Mouse (Mus musculus) spleen, postnatal 14 days (tissue): ENCODE measurements around the gene Gm32802.
"Not testable (repeated sequence)": the region's sequence is repeated elsewhere in the genome, so short reads cannot be mapped to it uniquely, and the experiment has no call there.

Experiments
- DNase-seq, 2 experiments: peaks; one replicate each; pipeline ENCODE4 v3.0.0; 2021 to 2022; ENCODE audit warnings: low spot score in 2 of 2

Gene Gm32802

DNA sequence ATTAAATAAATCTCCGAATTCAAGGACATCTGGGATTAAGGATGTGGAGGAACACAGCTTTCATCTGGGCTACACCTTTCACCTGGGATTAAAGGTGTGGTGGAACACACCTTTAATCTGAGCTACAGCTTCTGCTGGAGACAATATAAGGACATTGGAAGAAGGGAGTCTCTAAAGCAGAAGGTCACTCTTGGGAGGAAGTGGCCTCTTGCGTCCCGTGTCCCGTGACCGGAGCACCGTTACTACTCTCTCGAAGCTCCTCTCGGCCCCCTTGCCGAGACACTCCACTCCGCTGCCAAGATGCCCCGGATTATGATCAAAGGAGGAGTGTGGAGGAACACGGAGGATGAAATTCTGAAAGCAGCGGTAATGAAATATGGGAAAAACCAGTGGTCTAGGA is at the start of gene Gm32802:
Gene Gm32802, plus strand, starts transcription at position 301 of the 400 bp plus-strand sequence.
- not testable (repeated sequence) for DNase-seq

DNA sequence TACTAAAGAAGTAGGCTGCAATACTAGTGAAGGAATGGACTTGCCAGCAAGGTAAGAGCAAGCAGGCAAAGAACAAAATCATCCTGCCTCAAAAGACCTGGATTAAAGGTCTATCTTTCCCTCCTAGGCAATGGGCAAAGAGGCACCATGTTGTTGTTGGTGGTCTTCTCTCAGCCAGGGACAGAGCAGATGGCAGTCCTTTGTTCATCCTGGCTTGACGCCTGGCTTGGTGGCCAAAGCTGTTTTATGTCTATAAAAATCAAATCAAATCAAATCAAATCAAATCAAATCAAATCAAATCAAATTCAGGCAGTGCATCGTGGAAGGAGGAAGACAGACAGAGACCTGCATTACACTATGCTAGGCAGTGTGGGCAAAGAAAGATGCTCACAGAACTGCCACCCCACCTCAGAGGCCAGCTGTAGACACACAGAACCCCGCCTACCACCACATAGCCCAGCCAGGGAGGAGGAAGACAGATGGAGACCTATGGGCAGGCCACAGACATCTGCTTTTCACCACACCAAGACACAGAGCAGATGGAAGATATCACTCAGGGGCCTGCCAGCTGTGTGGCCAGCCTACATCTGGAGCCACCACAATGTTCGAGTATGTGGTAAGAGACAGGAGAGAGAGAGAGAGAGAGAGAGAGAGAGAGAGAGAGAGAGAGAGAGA is 42.6 kb upstream of the Gm32802 start:
- DNase-seq, result not testable (repeated sequence)

DNA sequence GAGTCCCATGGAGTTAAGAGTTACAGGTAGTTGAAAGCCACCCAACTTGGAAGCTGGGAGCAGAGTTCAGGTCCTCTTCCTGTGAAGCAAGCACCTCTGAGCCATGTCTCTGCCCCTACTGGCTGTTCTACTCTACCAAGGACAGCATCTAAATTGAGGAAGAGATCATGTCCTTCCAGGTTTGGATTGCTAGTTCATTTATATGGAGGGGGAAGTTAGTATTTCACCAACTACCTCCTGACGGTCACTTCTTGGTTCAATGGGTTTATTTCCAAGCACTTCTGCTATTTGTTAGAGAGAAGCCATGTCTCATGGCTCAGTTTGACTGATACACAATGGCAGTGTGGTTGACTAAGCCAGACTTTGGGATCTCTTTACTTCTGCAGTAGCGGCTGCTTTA is 30.9 kb upstream of the Gm32802 start:
- DNase-seq, result not testable (repeated sequence)

GRCm38 (mm10) chr10:118232607-118233006 is 25.9 kb upstream of the Gm32802 start:
- not testable (repeated sequence) for DNase-seq

DNA sequence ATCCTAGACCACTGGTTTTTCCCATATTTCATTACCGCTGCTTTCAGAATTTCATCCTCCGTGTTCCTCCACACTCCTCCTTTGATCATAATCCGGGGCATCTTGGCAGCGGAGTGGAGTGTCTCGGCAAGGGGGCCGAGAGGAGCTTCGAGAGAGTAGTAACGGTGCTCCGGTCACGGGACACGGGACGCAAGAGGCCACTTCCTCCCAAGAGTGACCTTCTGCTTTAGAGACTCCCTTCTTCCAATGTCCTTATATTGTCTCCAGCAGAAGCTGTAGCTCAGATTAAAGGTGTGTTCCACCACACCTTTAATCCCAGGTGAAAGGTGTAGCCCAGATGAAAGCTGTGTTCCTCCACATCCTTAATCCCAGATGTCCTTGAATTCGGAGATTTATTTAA is 17.8 kb upstream of the Gm32802 start, which contains the start of gene Gm32717:
Gene Gm32717, minus strand, starts transcription at position 101 of the 400 bp plus-strand sequence.
- DNase-seq, result not testable (repeated sequence)

DNA sequence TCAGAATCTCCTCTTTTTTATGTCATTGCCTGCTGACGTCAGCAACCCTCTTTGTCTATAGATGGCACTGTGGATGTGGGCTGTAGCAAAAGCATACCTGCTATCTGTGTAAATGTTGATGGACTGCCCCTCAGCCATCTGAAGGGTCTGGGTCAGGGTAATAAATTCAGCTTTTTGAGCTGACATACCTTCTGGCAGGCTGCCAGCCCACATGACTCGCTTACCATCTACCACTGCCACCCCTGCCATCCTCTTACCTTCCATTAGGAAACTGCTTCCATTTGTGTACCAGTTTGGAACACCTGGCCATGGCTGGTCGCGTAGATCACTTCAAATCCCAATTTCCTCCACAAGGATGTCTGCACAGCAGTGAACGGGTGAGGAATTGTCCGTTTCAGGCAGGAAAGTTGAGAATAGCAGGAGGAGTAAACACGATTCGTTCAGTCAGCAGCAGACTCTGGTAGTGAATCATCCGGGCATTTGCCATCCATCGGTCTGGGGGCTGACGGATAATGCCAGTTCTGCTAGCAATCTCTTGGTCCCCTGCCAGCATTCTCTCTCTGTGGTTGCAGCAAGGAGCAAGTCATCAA is 9.4 kb upstream of the Gm32802 start:
- not testable (repeated sequence) for DNase-seq

GRCm38 (mm10) chr10:118250852-118251295 is 7.6 kb upstream of the Gm32802 start:
- no peak for DNase-seq

DNA sequence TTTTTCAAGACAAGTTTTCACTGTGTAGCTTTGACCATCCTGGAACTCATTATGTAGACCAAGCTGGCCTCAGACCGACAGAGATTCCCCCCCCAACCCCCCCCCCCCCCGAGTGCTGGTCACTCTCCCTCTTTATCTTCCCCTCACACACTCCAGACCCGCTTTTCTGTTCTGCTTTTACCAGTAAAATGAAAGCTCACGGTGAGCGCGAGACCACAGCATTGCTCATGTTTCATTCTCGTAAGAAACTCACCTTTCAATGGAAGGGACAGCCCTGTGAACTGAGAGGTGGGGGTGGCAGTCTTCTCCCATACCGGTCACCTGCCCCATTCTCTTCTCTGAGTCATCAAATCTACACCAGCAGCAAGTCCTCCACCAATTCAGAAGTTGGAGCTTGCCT is 10.3 kb downstream of the Gm32802 start:
- not testable (repeated sequence) for DNase-seq

DNA sequence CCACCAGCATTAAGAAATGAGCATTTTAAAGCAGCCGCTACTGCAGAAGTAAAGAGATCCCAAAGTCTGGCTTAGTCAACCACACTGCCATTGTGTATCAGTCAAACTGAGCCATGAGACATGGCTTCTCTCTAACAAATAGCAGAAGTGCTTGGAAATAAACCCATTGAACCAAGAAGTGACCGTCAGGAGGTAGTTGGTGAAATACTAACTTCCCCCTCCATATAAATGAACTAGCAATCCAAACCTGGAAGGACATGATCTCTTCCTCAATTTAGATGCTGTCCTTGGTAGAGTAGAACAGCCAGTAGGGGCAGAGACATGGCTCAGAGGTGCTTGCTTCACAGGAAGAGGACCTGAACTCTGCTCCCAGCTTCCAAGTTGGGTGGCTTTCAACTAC is 12.9 kb downstream of the Gm32802 start:
- not testable (repeated sequence) for DNase-seq

DNA sequence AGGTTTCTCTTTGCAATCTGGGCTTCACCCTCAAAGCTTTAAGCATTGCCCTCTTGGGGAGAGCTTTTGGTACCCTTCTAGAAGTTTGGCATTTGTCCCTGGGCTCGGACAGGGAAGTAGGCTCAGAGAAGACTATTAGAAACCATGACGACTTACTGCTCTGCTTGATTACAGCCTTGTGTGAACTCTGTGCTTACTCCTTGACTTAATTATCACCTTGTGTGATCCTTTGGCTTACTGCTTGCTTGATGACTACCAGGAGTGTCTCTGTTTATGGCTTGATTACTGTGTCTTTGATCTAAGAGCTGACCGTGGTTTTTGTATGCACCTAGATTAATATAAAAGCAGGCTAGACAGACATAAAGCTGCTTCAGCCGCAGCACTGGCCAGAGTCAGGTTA is 19.6 kb downstream of the Gm32802 start:
- not testable (repeated sequence) for DNase-seq

DNA sequence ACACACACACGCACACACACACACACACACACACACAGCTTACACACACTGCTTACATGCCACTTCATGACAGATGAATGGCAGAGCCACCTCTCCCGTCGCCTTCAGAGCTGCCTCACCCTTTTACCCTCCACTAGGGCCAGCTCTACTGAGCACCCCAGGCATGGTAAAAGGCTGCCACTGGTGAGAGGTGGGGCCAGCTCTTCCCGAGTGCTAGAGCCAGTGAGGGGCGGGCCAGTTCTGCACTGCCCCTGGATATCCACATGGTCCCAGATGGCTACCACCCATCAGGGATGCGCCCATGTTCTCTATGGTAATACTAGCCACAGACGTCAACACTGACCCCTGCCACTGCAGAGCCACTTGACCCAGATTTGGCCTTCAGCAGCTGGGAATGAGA is 24.1 kb downstream of the Gm32802 start:
- not testable (repeated sequence) for DNase-seq

DNA sequence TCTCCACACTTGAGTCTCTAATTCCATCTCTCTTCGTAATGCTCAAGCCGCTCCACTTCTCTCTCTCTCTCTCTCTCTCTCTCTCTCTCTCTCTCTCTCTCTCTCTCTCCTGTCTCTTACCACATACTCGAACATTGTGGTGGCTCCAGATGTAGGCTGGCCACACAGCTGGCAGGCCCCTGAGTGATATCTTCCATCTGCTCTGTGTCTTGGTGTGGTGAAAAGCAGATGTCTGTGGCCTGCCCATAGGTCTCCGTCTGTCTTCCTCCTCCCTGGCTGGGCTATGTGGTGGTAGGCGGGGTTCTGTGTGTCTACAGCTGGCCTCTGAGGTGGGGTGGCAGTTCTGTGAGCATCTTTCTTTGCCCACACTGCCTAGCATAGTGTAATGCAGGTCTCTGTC is 24.5 kb downstream of the Gm32802 start:
- DNase-seq, result not testable (repeated sequence)

- DNase-seq, result no peak
Observed at GRCm38 (mm10) chr10:118294938-118295337, 36.5 kb downstream of the Gm32802 start, which contains the start of gene Iltifb. Iltifb (minus strand) TSS chr10:118295038.

DNA sequence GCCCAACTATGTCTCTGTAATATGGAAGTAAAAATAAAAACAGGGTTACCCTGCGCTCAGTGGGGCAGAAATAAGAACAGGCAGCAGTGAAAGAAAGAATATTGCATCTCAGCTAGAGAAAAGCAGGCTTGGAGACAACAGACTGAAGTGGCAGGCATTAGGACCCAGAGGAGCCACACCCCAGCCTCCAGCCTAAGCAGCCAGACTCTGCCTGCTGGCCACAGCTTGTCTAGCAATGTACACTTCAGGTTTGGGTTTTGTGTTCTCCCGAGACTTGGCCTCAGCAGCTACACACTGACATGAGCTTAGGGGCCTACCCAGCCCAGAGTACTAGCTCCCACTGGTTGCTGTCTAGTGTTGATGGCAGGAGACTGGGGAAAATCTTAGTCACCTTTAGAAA is 43.6 kb downstream of the Gm32802 start:
- not testable (repeated sequence) for DNase-seq
